Mouse (Mus musculus): ENCODE results near the gene Neurl4. TPM values are rescaled to one million over a fixed set of nuclear protein-coding genes. Genes with fewer than 3 reads are reported as not detected.

Gene Neurl4
- polyA plus RNA-seq, 1 experiment from 2014 or later, result 7.2 TPM

- Histone ChIP-seq H3K4me2 (no peak overlapping the region), H3K27ac (no peak overlapping the region), H3K4me1 (peaks cover 26% of the 10 kb centered on the region), H3K9ac (no peak overlapping the region), H3K9me3 (no peaks in the 10 kb centered on the region), H3K4me3 (replicated peaks) (no peak overlapping the region), H3K27me3 (replicated peaks) (no peaks in the 10 kb centered on the region), H3K36me3 (no peaks in the 10 kb centered on the region)
- 63% methylated on average over 4 of the region's 4 CpGs for WGBS
- no peak for ATAC-seq (ENCODE audit: insufficient read depth, low FRiP score, low read depth)
Observed at GRCm38 (mm10) chr11:69883066-69883465, 17.8 kb upstream of the Neurl4 start.

GRCm38 (mm10) chr11:69883527-69884151 lies 17.2 kb upstream of the Neurl4 start:
- Histone ChIP-seq H3K9ac (no peak overlapping the region), H3K27me3 (replicated peaks) (no peaks in the 10 kb centered on the region), H3K4me2 (no peak overlapping the region), H3K4me1 (peaks cover 22% of the 10 kb centered on the region), H3K4me3 (replicated peaks) (no peak overlapping the region), H3K36me3 (no peaks in the 10 kb centered on the region), H3K9me3 (no peaks in the 10 kb centered on the region), H3K27ac (peak overlapping the region; percentile 46; the same call in 1 of the 2 replicates)
- 81% methylated on average over 8 of the region's 8 CpGs for WGBS
- no peak for ATAC-seq (ENCODE audit: insufficient read depth, low FRiP score, low read depth)

GRCm38 (mm10) chr11:69884240-69884639 lies 16.6 kb upstream of the Neurl4 start:
- Histone ChIP-seq H3K4me3 (replicated peaks) (no peak overlapping the region), H3K36me3 (no peaks in the 10 kb centered on the region), H3K4me2 (no peak overlapping the region), H3K27me3 (replicated peaks) (no peaks in the 10 kb centered on the region), H3K27ac (peak overlapping the region; percentile 46; the same call in 1 of the 2 replicates), H3K4me1 (peaks cover 17% of the 10 kb centered on the region), H3K9ac (no peak overlapping the region), H3K9me3 (no peaks in the 10 kb centered on the region)
- no peak for ATAC-seq (ENCODE audit: insufficient read depth, low FRiP score, low read depth)
- WGBS, result 60% methylated on average over 9 of the region's 9 CpGs

GRCm38 (mm10) chr11:69884663-69885062 lies 16.2 kb upstream of the Neurl4 start:
- no peak overlapping the region for H3K4me3 ChIP-seq (replicated peaks)
- no peak for ATAC-seq (ENCODE audit: insufficient read depth, low FRiP score, low read depth)
- H3K9me3 ChIP-seq, result no peaks in the 10 kb centered on the region
- H3K4me2 ChIP-seq, result no peak overlapping the region
- H3K36me3 ChIP-seq, result no peaks in the 10 kb centered on the region
- no peak overlapping the region for H3K9ac ChIP-seq
- H3K27ac ChIP-seq, result peak overlapping the region; percentile 46; the same call in 1 of the 2 replicates
- no peaks in the 10 kb centered on the region for H3K27me3 ChIP-seq (replicated peaks)
- WGBS, result 74% methylated on average over 8 of the region's 8 CpGs
- peaks cover 13% of the 10 kb centered on the region for H3K4me1 ChIP-seq

GRCm38 (mm10) chr11:69886907-69887635 lies 13.8 kb upstream of the Neurl4 start:
- Histone ChIP-seq H3K9ac (no peak overlapping the region), H3K4me1 (no peaks in the 10 kb centered on the region), H3K4me2 (no peak overlapping the region), H3K4me3 (replicated peaks) (no peak overlapping the region), H3K27ac (no peak overlapping the region), H3K9me3 (no peaks in the 10 kb centered on the region), H3K36me3 (no peaks in the 10 kb centered on the region), H3K27me3 (replicated peaks) (no peaks in the 10 kb centered on the region)
- WGBS, result 52% methylated on average over 8 of the region's 8 CpGs
- ATAC-seq (ENCODE audit: insufficient read depth, low FRiP score, low read depth), result no peak

- WGBS, result 65% methylated on average over 4 of the region's 4 CpGs
- no peak overlapping the region for H3K27ac ChIP-seq
- H3K36me3 ChIP-seq, result no peaks in the 10 kb centered on the region
- no peaks in the 10 kb centered on the region for H3K9me3 ChIP-seq
- no peaks in the 10 kb centered on the region for H3K4me1 ChIP-seq
- H3K4me2 ChIP-seq, result no peak overlapping the region
- H3K27me3 ChIP-seq (replicated peaks), result no peaks in the 10 kb centered on the region
- no peak overlapping the region for H3K4me3 ChIP-seq (replicated peaks)
- ATAC-seq (ENCODE audit: insufficient read depth, low FRiP score, low read depth), result no peak
- no peak overlapping the region for H3K9ac ChIP-seq
Observed at GRCm38 (mm10) chr11:69891482-69891881, 9.4 kb upstream of the Neurl4 start.

GRCm38 (mm10) chr11:69894671-69895070 lies 6.2 kb upstream of the Neurl4 start:
- no peak overlapping the region for H3K27ac ChIP-seq
- no peak for ATAC-seq (ENCODE audit: insufficient read depth, low FRiP score, low read depth)
- no peak overlapping the region for H3K4me2 ChIP-seq
- no peaks in the 10 kb centered on the region for H3K27me3 ChIP-seq (replicated peaks)
- H3K4me3 ChIP-seq (replicated peaks), result no peak overlapping the region
- peaks cover 9% of the 10 kb centered on the region; the same call in 1 of the 2 replicates for H3K4me1 ChIP-seq
- 71% methylated on average over 5 of the region's 5 CpGs for WGBS
- H3K9ac ChIP-seq, result no peak overlapping the region
- no peaks in the 10 kb centered on the region for H3K9me3 ChIP-seq
- H3K36me3 ChIP-seq, result no peaks in the 10 kb centered on the region

GRCm38 (mm10) chr11:69895291-69895690 lies 5.6 kb upstream of the Neurl4 start, which contains the start of gene Acap1:
Gene Acap1, minus strand, starts transcription at chr11:69895539.
- ATAC-seq (ENCODE audit: insufficient read depth, low FRiP score, low read depth), result no peak
- H3K4me2 ChIP-seq, result no peak within 1 kb of the TSS

GRCm38 (mm10) chr11:69899870-69900269 lies 1.0 kb upstream of the Neurl4 start:
- peaks cover 12% of the 10 kb centered on the region for H3K36me3 ChIP-seq
- H3K9ac ChIP-seq, result no peak overlapping the region; the same call in 1 of the 2 replicates
- no peaks in the 10 kb centered on the region for H3K9me3 ChIP-seq
- H3K27me3 ChIP-seq (replicated peaks), result no peaks in the 10 kb centered on the region
- peak overlapping the region; percentile 84 for H3K4me3 ChIP-seq (replicated peaks)
- 15% methylated on average over 4 of the region's 4 CpGs for WGBS
- H3K4me1 ChIP-seq, result peaks cover 25% of the 10 kb centered on the region
- H3K27ac ChIP-seq, result no peak overlapping the region
- ATAC-seq (ENCODE audit: insufficient read depth, low FRiP score, low read depth), result no peak
- H3K4me2 ChIP-seq, result peak overlapping the region; percentile 95

More at GRCm38 (mm10) chr11:69895291-69895690, 5.6 kb upstream of the Neurl4 start, which contains the start of gene Acap1:
- Histone ChIP-seq H3K4me1 (peaks cover 13% of the 10 kb centered on the region; the same call in 1 of the 2 replicates), H3K4me3 (replicated peaks) (no peak within 1 kb of the TSS), H3K27ac (no peak within 1 kb of the TSS), H3K9ac (no peak within 1 kb of the TSS), H3K27me3 (replicated peaks) (no peaks in the 10 kb centered on the region), H3K9me3 (no peaks in the 10 kb centered on the region), H3K36me3 (no peaks in the 10 kb centered on the region)
- 62% methylated on average over 4 of the region's 4 CpGs for WGBS

- Histone ChIP-seq H3K27me3 (replicated peaks) (no peaks in the 10 kb centered on the region), H3K4me2 (peak overlapping the region; percentile 95), H3K4me3 (replicated peaks) (peak overlapping the region; percentile 84), H3K27ac (peak overlapping the region; percentile 97), H3K9me3 (no peaks in the 10 kb centered on the region), H3K9ac (peak overlapping the region; percentile 83), H3K36me3 (peaks cover 22% of the 10 kb centered on the region), H3K4me1 (peaks cover 25% of the 10 kb centered on the region)
- under 1% methylated on average over 42 of the region's 42 CpGs for WGBS
- peak; percentile 71 for ATAC-seq (ENCODE audit: insufficient read depth, low FRiP score, low read depth)
Observed at GRCm38 (mm10) chr11:69901406-69901846, 554 bp downstream of the Neurl4 start.

- H3K9ac ChIP-seq, result peak overlapping the region; percentile 83
- ATAC-seq (ENCODE audit: insufficient read depth, low FRiP score, low read depth), result no peak
- H3K9me3 ChIP-seq, result no peaks in the 10 kb centered on the region
- 1% methylated on average over 38 of the region's 39 CpGs for WGBS
- H3K36me3 ChIP-seq, result peaks cover 28% of the 10 kb centered on the region
- H3K4me3 ChIP-seq (replicated peaks), result peak overlapping the region; percentile 84
- H3K4me1 ChIP-seq, result peaks cover 25% of the 10 kb centered on the region
- peak overlapping the region; percentile 95 for H3K4me2 ChIP-seq
- no peaks in the 10 kb centered on the region for H3K27me3 ChIP-seq (replicated peaks)
- peak overlapping the region; percentile 97 for H3K27ac ChIP-seq
Observed at GRCm38 (mm10) chr11:69901993-69902392, 1.1 kb downstream of the Neurl4 start.

GRCm38 (mm10) chr11:69902972-69903371 lies 2.1 kb downstream of the Neurl4 start:
- no peak for ATAC-seq (ENCODE audit: insufficient read depth, low FRiP score, low read depth)
- Histone ChIP-seq H3K4me3 (replicated peaks) (peak overlapping the region; percentile 84; the same call in 1 of the 2 replicates), H3K9ac (no peak overlapping the region)

More at GRCm38 (mm10) chr11:69902972-69903371, 2.1 kb downstream of the Neurl4 start:
- Histone ChIP-seq H3K4me1 (peaks cover 25% of the 10 kb centered on the region), H3K9me3 (no peaks in the 10 kb centered on the region), H3K27me3 (replicated peaks) (no peaks in the 10 kb centered on the region), H3K27ac (no peak overlapping the region), H3K4me2 (peak overlapping the region; percentile 95), H3K36me3 (peaks cover 38% of the 10 kb centered on the region)
- WGBS, result 84% methylated on average over 13 of the region's 13 CpGs
